Mouse (Mus musculus) left cerebral cortex, adult 8-10 months (tissue): ENCODE measurements around the gene Ubap2. TPM values are rescaled to one million over a fixed set of nuclear protein-coding genes. Genes with fewer than 3 reads are reported as not detected.

ENCODE experiments used
- DNase-seq, 2 experiments: peaks; one replicate each; pipeline ENCODE4 v3.0.0; 2022; ENCODE audit warnings: low spot score in 2 of 2
- total RNA-seq, 4 experiments: library from RNA; stranded (reverse); gene quantifications; 2 replicates each; pipeline ENCODE4 v1.2.4; 2022

Ubap2 gene
- total RNA-seq, 4 experiments from 2014 or later, result 38.8 to 46.3 (median 45.3) TPM

GRCm38 (mm10) chr4:41165693-41166475 is 109.1 kb downstream of the Ubap2 start:
- peak; percentile 46 to 55 for DNase-seq

DNA sequence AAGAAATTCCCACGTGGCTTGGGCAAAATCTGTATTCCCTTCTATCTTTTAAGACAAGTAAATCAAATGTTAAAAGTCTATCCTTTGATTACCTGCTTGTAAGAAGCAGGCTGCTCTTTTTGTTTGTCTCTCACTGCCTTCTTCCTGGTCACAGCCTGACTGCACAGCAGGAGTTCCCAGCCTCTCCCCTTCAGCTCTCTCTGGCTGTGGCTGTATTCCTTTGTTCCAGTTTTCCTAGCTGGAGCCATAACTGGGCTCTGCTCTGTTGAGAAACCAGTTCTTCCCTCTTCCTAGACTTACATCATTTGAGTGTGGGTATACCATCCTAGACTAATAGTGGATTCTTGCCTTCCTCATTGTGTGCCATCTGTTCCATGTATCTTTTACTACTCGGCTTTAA is 110.0 kb downstream of the Ubap2 start:
- no peak for DNase-seq

DNA sequence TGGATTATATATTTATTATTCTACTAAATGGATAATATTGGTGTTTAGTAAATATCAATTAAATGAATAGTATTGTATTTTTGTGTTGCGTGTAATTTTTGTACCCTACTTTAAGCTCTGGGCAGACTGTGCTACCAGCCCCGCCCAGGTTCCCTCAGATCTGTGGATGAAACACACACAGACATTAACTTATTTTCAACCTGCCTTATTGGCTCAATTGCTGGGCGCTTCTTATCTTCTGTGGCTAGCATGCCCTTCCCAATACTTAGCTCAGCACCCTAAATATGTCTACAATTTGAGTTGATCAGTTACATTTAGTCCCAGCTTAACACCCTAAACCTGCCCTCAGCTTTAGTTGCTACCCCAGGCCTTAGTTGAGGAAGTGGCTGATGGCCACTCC is 113.7 kb downstream of the Ubap2 start:
- DNase-seq, result no peak

GRCm38 (mm10) chr4:41158251-41158650 is 116.7 kb downstream of the Ubap2 start:
- no peak for DNase-seq

DNA sequence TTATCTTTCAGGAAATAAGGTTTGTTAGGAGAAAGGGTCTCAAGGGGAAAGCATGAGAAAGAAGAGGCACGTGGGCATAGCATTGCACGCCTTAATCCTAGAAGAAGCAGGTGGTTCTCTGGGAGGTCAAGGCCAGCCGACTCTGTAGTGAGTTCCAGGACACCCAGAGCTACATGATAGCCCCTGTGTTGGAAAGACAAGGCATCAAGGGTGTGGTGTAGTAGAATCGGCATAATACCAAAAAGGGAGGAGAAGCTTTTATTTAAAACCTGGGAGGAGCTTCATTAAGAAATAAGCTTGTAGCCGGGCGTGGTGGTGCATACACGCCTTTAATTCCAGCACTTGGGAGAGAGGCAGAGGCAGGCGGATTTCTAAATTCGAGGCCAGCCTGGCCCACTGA is 118.0 kb downstream of the Ubap2 start:
- DNase-seq, result no peak

- no peak for DNase-seq
These were observed 121.8 kb downstream of the Ubap2 start for GRCm38 (mm10) chr4:41153146-41153545.

- no peak for DNase-seq
These were observed 123.8 kb downstream of the Ubap2 start for GRCm38 (mm10) chr4:41151186-41151585.

DNA sequence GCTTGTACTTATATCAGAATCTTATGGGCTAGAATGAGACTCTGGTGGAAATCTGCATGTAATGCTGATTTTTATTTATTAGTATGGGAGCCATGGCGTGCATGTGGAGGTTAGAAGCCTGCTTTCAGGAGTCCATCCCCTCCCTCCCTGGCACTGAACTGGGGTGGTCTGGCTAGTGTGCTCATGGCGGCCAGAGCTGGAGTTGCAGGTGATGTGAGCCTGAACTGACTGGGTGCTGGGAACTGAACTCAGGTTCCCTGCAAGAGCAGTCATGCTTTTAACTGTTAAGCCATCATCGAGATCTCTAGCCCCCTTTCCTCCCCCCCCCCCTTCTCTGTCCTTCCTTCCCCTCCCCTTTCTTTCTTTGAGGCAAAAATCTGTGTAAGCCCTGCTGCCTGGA is 125.1 kb downstream of the Ubap2 start:
- no peak for DNase-seq

Other genes starting within 250 kb of the Ubap2 start
- gene Aqp7, start 227.0 kb downstream of the Ubap2 start, total RNA-seq, result not detected
- not detected for gene Aqp3, start 177.0 kb downstream of the Ubap2 start, total RNA-seq
- gene Nol6, start 150.7 kb downstream of the Ubap2 start, total RNA-seq, result 10 to 100 TPM; 90.4 to 97.6 (median 95.2) TPM
- gene Ube2r2, start 139.4 kb downstream of the Ubap2 start, total RNA-seq, result 100 to 1,000 TPM in 1 of 4 experiments, 10 to 100 TPM in 3; 85.5 to 101 (median 86.4) TPM
- 10 to 100 TPM; 37.5 to 39.5 (median 38.6) TPM for gene Dcaf12, start 39.7 kb upstream of the Ubap2 start, total RNA-seq
- 10 to 100 TPM; 45.2 to 54.3 (median 49.9) TPM for gene Ubap1, start 73.9 kb upstream of the Ubap2 start, total RNA-seq
- gene Kif24, start 189.7 kb upstream of the Ubap2 start, total RNA-seq, result 1 to 10 TPM in 3 of 4 experiments, under 1 TPM in 1; 0.72 to 1.8 (median 1.3) TPM
- 10 to 100 TPM; 29.4 to 32.6 (median 30.5) TPM for gene Nudt2, start 190.0 kb upstream of the Ubap2 start, total RNA-seq
- 10 to 100 TPM; 20.9 to 26.5 (median 23.3) TPM for gene AI464131, start 227.9 kb upstream of the Ubap2 start, total RNA-seq
- gene 1110017D15Rik, start 242.2 kb upstream of the Ubap2 start, total RNA-seq, result 1 to 10 TPM; 2.7 to 5.7 (median 4.3) TPM